Mouse (Mus musculus) testis, adult 2 months (tissue): ENCODE results near the gene Gnb1. TPM values are rescaled to one million over a fixed set of nuclear protein-coding genes. Genes with fewer than 3 reads are reported as not detected.
"Not testable (repeated sequence)": the region's sequence is repeated elsewhere in the genome, so short reads cannot be mapped to it uniquely, and the experiment has no call there.

Experiments used
- H3K27ac ChIP-seq: fragments of 200-500 bp; 2 replicates; pipeline ENCODE4 v1.5.1; 2012; ENCODE audit warnings: low read depth, low read length; ENCODE audit not compliant: control insufficient read depth, insufficient read depth
- H3K27me3 ChIP-seq: fragments of 200-500 bp; 2 replicates; pipeline ENCODE4 v1.6.1; 2012; ENCODE audit warnings: mild to moderate bottlenecking, low read length, moderate library complexity; ENCODE audit not compliant: control insufficient read depth, insufficient read depth
- H3K36me3 ChIP-seq: fragments of 200-500 bp; 2 replicates; pipeline ENCODE4 v1.6.1; 2012; ENCODE audit warnings: mild to moderate bottlenecking, low read length; ENCODE audit not compliant: control insufficient read depth, insufficient read depth
- H3K4me1 ChIP-seq: fragments of 200-500 bp; 2 replicates; pipeline ENCODE4 v1.6.1; 2012; ENCODE audit warnings: low read length; ENCODE audit not compliant: control insufficient read depth, insufficient read depth
- H3K4me3 ChIP-seq: fragments of 200-500 bp; 2 replicates; pipeline ENCODE4 v1.5.1; 2012; ENCODE audit warnings: low read depth, mild to moderate bottlenecking, low read length, moderate library complexity, mixed read lengths; ENCODE audit not compliant: control insufficient read depth
- CTCF ChIP-seq: fragments of 200-500 bp; IDR thresholded peaks from 2 replicates; pipeline ENCODE4 v1.5.1; 2012; ENCODE audit warnings: low read depth, mild to moderate bottlenecking, inconsistent platforms, low read length, moderate library complexity; ENCODE audit not compliant: control insufficient read depth, insufficient read depth, insufficient replicate concordance
- POLR2A ChIP-seq: fragments of 200-500 bp; IDR thresholded peaks from 2 replicates; pipeline ENCODE4 v1.6.1; 2012; ENCODE audit warnings: low read depth, mild to moderate bottlenecking, inconsistent platforms, low read length, moderate library complexity; ENCODE audit not compliant: control insufficient read depth
- polyA plus RNA-seq: library from polyadenylated mRNA; depleted of rRNA; stranded (reverse); fragments of >200 nt; gene quantifications from 2 replicates; pipeline ENCODE4 v1.2.3, GENCODE M21; 2012

Gnb1 gene
- polyA plus RNA-seq, 1 experiment, result 422 TPM

- Histone ChIP-seq H3K4me3 (no peak overlapping the region), H3K27ac (no peak overlapping the region), H3K36me3 (no peaks in the 10 kb centered on the region), H3K27me3 (no peaks in the 10 kb centered on the region), H3K4me1 (peaks cover 3% of the 10 kb centered on the region)
- TF ChIP-seq POLR2A, result no peak
These were observed 19.8 kb upstream of the Gnb1 start for GRCm38 (mm10) chr4:155471406-155471805.

- no peak for TF ChIP-seq POLR2A
- no peak for TF ChIP-seq CTCF
- no peak overlapping the region for H3K27ac ChIP-seq
- H3K4me3 ChIP-seq, result no peak overlapping the region
- H3K36me3 ChIP-seq, result no peaks in the 10 kb centered on the region
- peaks cover 3% of the 10 kb centered on the region for H3K4me1 ChIP-seq
- H3K27me3 ChIP-seq, result no peaks in the 10 kb centered on the region
These were observed 18.4 kb upstream of the Gnb1 start for GRCm38 (mm10) chr4:155472716-155473290.

GRCm38 (mm10) chr4:155473319-155473718, 17.8 kb upstream of the Gnb1 start:
- Histone ChIP-seq H3K27me3 (no peaks in the 10 kb centered on the region), H3K27ac (no peak overlapping the region), H3K4me1 (peaks cover 3% of the 10 kb centered on the region), H3K36me3 (no peaks in the 10 kb centered on the region), H3K4me3 (no peak overlapping the region)
- TF ChIP-seq CTCF (no peak), POLR2A (no peak)

- H3K27ac ChIP-seq, H3K4me1 ChIP-seq, H3K36me3 ChIP-seq, H3K4me3 ChIP-seq, H3K27me3 ChIP-seq: not testable (repeated sequence)
These were observed 17.4 kb upstream of the Gnb1 start for GRCm38 (mm10) chr4:155473796-155474195.

GRCm38 (mm10) chr4:155481381-155482124, 9.6 kb upstream of the Gnb1 start:
- no peak for TF ChIP-seq POLR2A
- peak; percentile 93 for TF ChIP-seq CTCF

GRCm38 (mm10) chr4:155482125-155482480, 9.1 kb upstream of the Gnb1 start:
- H3K27me3 ChIP-seq, result no peaks in the 10 kb centered on the region
- peak overlapping the region; percentile 63 for H3K27ac ChIP-seq
- TF ChIP-seq CTCF (no peak), POLR2A (no peak)
- H3K4me3 ChIP-seq, result no peak overlapping the region
- no peaks in the 10 kb centered on the region for H3K36me3 ChIP-seq
- H3K4me1 ChIP-seq, result peaks cover 12% of the 10 kb centered on the region

More at GRCm38 (mm10) chr4:155481381-155482124, 9.6 kb upstream of the Gnb1 start:
- H3K4me1 ChIP-seq, result peaks cover 12% of the 10 kb centered on the region
- H3K4me3 ChIP-seq, result peak overlapping the region; percentile 58
- no peaks in the 10 kb centered on the region for H3K27me3 ChIP-seq
- no peaks in the 10 kb centered on the region for H3K36me3 ChIP-seq
- peak overlapping the region; percentile 63 for H3K27ac ChIP-seq

- Histone ChIP-seq H3K27me3 (no peaks in the 10 kb centered on the region), H3K36me3 (no peaks in the 10 kb centered on the region), H3K27ac (no peak overlapping the region), H3K4me1 (peaks cover 12% of the 10 kb centered on the region), H3K4me3 (no peak overlapping the region)
- no peak for TF ChIP-seq POLR2A
- TF ChIP-seq CTCF, result no peak
These were observed 8.2 kb upstream of the Gnb1 start for GRCm38 (mm10) chr4:155482733-155483540.
